In the genomic region with DNA sequence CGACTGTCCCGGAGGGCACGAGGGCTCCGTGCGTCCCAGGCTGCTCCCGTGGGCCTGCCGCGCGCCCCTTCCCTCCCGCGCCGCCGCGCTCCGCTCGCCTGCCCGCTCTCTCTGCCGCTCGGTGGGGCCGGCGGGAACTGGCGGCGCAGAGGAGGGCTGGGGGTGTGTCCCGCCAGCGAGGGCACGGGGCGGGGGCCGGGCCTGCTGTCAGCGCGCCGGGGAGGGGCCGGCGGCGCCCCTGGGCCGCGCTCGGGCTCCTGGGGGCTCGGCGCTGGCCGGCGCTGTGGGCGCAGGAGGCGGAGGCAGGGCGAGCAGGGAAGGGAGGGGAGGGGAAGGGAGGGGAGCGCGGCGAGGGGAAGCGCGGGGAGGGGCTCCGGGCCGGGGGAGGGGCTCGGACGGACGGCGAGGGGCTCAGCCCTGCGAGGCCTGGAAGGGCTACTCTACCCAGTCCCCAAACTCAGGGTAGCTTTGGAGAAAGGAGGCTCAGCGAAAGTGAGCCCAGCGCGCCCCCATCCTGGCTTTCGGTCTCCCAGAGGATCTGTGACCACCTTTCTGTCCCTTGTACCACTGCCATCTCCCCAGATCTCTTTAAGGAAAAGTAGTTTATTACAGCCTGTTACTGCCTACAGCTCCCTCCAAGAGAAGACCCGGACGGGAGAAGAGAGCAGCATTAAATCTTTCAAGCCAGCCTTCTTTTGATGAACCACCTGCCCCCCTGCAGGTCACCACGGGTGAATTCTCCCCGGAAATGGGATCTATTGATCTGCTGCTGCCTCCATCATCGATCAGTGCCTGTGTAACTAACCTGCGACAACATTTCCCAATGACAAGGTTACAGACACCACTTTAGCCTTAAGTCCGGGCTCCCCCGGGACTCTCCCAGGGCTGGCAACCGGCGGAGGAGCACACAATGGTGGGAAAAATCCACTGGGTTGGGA, we compare ENCODE assay signal across 8 mouse cellular contexts. TPM values are rescaled to one million over a fixed set of nuclear protein-coding genes. Genes with fewer than 3 reads are reported as not detected.
DNase-seq lines count a peak whose midpoint lies in the region; ATAC-seq and TF ChIP-seq lines count a peak whose summit lies in the region.

A gene (minus strand): TSS at position 98 of the 938 bp plus-strand sequence.

- peak within 1 kb of the TSS; percentile 80 for H3K4me2 ChIP-seq in hindbrain, embryonic 13.5 days
- H3K4me2 ChIP-seq in limb, embryonic 12.5 days, result peak within 1 kb of the TSS; percentile 95
- peak within 1 kb of the TSS; percentile 93 for H3K4me2 ChIP-seq in midbrain, embryonic 14.5 days (ENCODE audit: low read length)

- WGBS in hindbrain, embryonic 13.5 days, result 1% methylated on average over 57 of the region's 70 CpGs
- WGBS in limb, embryonic 12.5 days, result 2% methylated on average over 50 of the region's 70 CpGs
- WGBS in midbrain, embryonic 14.5 days, result under 1% methylated on average over 54 of the region's 70 CpGs

- peaks cover 46% of the 10 kb centered on the region for H3K4me1 ChIP-seq in hindbrain, embryonic 13.5 days (replicated peaks)
- peaks cover 31% of the 10 kb centered on the region for H3K4me1 ChIP-seq in limb, embryonic 12.5 days (replicated peaks)
- peaks cover 16% of the 10 kb centered on the region; the same call in 1 of the 2 replicates for H3K4me1 ChIP-seq in midbrain, embryonic 14.5 days (ENCODE audit: control insufficient read depth, insufficient read depth, low read length)

- peak within 1 kb of the TSS; percentile 91 for H3K27ac ChIP-seq in gastrocnemius, adult 2 months
- H3K27ac ChIP-seq in hindbrain, embryonic 13.5 days, result peak within 1 kb of the TSS; percentile 87
- H3K27ac ChIP-seq in limb, embryonic 12.5 days, result peak within 1 kb of the TSS; percentile 83
- peak within 1 kb of the TSS; percentile 66 for H3K27ac ChIP-seq in midbrain, embryonic 14.5 days (replicated peaks; ENCODE audit: low read depth, low read length)

- H3K9ac ChIP-seq in hindbrain, embryonic 13.5 days, result peak within 1 kb of the TSS; percentile 89
- H3K9ac ChIP-seq in limb, embryonic 12.5 days (replicated peaks), result peak within 1 kb of the TSS; percentile 86
- peak within 1 kb of the TSS; percentile 78 for H3K9ac ChIP-seq in midbrain, embryonic 14.5 days (replicated peaks; ENCODE audit: low read length)

- TF ChIP-seq CTCF in gastrocnemius, adult 2 months (IDR thresholded peaks at IDR 0.05), result no peak

- H3K27me3 ChIP-seq in hindbrain, embryonic 13.5 days, result no peaks in the 10 kb centered on the region
- no peaks in the 10 kb centered on the region for H3K27me3 ChIP-seq in limb, embryonic 12.5 days
- no peaks in the 10 kb centered on the region for H3K27me3 ChIP-seq in midbrain, embryonic 14.5 days (ENCODE audit: control insufficient read depth, insufficient read depth, low read length)

- no peaks in the 10 kb centered on the region for H3K9me3 ChIP-seq in hindbrain, embryonic 13.5 days
- 0 out of 2 replicates have a peak, but pooled peaks cover 4% of the 10 kb centered on the region for H3K9me3 ChIP-seq in limb, embryonic 12.5 days
- no peaks in the 10 kb centered on the region for H3K9me3 ChIP-seq in midbrain, embryonic 14.5 days (ENCODE audit: control insufficient read depth, low read length)

- H3K4me3 ChIP-seq in gastrocnemius, adult 2 months, result peak within 1 kb of the TSS; percentile 86
- H3K4me3 ChIP-seq in hindbrain, embryonic 13.5 days, result peak within 1 kb of the TSS; percentile 78
- H3K4me3 ChIP-seq in limb, embryonic 12.5 days (replicated peaks), result peak within 1 kb of the TSS; percentile 81
- peak within 1 kb of the TSS; percentile 76 for H3K4me3 ChIP-seq in midbrain, embryonic 14.5 days (replicated peaks; ENCODE audit: low read depth, low read length)

- no peaks in the 10 kb centered on the region for H3K36me3 ChIP-seq in hindbrain, embryonic 13.5 days
- peaks cover 4% of the 10 kb centered on the region; the same call in 1 of the 2 replicates for H3K36me3 ChIP-seq in limb, embryonic 12.5 days
- H3K36me3 ChIP-seq in midbrain, embryonic 14.5 days (ENCODE audit: control insufficient read depth, insufficient read depth, low read length), result no peaks in the 10 kb centered on the region

- DNase-seq in kidney, adult 18-20 months, result peak; percentile 59
- DNase-seq in kidney, adult 8-10 months, result no peak
- DNase-seq in adrenal gland, postnatal 25 days, result peak; percentile 58
- peak; percentile 79 for DNase-seq in gastrocnemius, adult 2 months
- DNase-seq in midbrain, embryonic 14.5 days, result peak; percentile 81
- DNase-seq in thymus, postnatal 10 days (ENCODE audit: low spot score in 2 of 2), result peak; percentile 45 to 62

- ATAC-seq in hindbrain, embryonic 13.5 days (ENCODE audit: low FRiP score), result peak; percentile 80
- peak; percentile 81 for ATAC-seq in limb, embryonic 12.5 days (ENCODE audit: insufficient number of reproducible peaks, insufficient read depth, low FRiP score, low TSS enrichment, low read depth)
- ATAC-seq in midbrain, embryonic 14.5 days (ENCODE audit: low FRiP score, low TSS enrichment), result peak; percentile 85

- intact Hi-C loops in gastrocnemius, adult 2 months (cut with DNase I), result loop anchor here (1.0 to 5.0 kb wide), 3 partner anchors 62 to 108 kb away; no protein-coding TSS in a partner anchor

RNA-seq across cellular contexts. Expression of the gene that starts here (rescaled TPM):
- 36.2 and 41.6 TPM in 2 replicates for total RNA-seq in adrenal gland, postnatal 25 days (2021)
- 10 to 100 TPM; 37.7 to 44.7 TPM for total RNA-seq in gastrocnemius, adult 2 months (2021)
- polyA plus RNA-seq in hindbrain, embryonic 13.5 days (2015; fragmentation: Nextera tagmentation; extraction: Ambion mirVana), result 2.1 and 2.5 TPM in 2 replicates
- polyA plus RNA-seq in limb, embryonic 12.5 days (2016; fragmentation: Nextera tagmentation; extraction: Ambion mirVana), result 6.8 and 7.7 TPM in 2 replicates
- polyA plus RNA-seq in midbrain, embryonic 14.5 days (2014; fragmentation: Nextera tagmentation; extraction: Ambion mirVana), result 2.0 and 2.4 TPM in 2 replicates

Comparison
In these comparisons a context has a peak if more than half of its experiments do, and no peak if none do; other contexts are left out.
1. DNase-seq: peak in kidney, adult 18-20 months (single experiment), adrenal gland, postnatal 25 days (single experiment), gastrocnemius, adult 2 months (single experiment), midbrain, embryonic 14.5 days (single experiment) and thymus, postnatal 10 days (2 of 2); none in kidney, adult 8-10 months (0 of 2).
2. Peak in every context shown above with its lines, with median percentiles within 50 percentile points of each other: H3K27ac ChIP-seq, H3K4me3 ChIP-seq, ATAC-seq, H3K4me2 ChIP-seq and H3K9ac ChIP-seq.